Mouse (Mus musculus) cortical plate, adult 2 months (tissue): ENCODE data around the gene Olfr15. TPM values are rescaled to one million over a fixed set of nuclear protein-coding genes. Genes with fewer than 3 reads are reported as not detected.
"Not testable (repeated sequence)": the region's sequence is repeated elsewhere in the genome, so short reads cannot be mapped to it uniquely, and the experiment has no call there.

ENCODE experiments used
- H3K27ac ChIP-seq: fragments of 200-500 bp; 2 replicates; pipeline ENCODE4 v1.5.1; 2012; ENCODE audit warnings: low read length, control low read depth, inconsistent platforms; ENCODE audit not compliant: insufficient read depth
- H3K4me1 ChIP-seq: fragments of 200-500 bp; 2 replicates; pipeline ENCODE4 v1.6.1; 2011; ENCODE audit warnings: low read length; ENCODE audit not compliant: control insufficient read depth, insufficient read depth
- H3K4me3 ChIP-seq: fragments of 200-500 bp; 2 replicates; pipeline ENCODE4 v1.5.1; 2011; ENCODE audit warnings: mild to moderate bottlenecking, low read length, control low read depth; ENCODE audit not compliant: insufficient read depth
- CTCF ChIP-seq: fragments of 200-500 bp; IDR thresholded peaks from 2 replicates; pipeline ENCODE4 v1.5.1; 2011; ENCODE audit warnings: mild to moderate bottlenecking, control low read depth, low read length; ENCODE audit not compliant: insufficient read depth; ENCODE audit errors: extremely low read depth
- POLR2A ChIP-seq: fragments of 200-500 bp; IDR thresholded peaks from 2 replicates; pipeline ENCODE4 v1.6.1; 2011; ENCODE audit warnings: mild to moderate bottlenecking, low read length, control low read depth; ENCODE audit not compliant: insufficient read depth; ENCODE audit errors: extremely low read depth
- polyA plus RNA-seq: library from polyadenylated mRNA; depleted of rRNA; stranded (reverse); fragments of >200 nt; gene quantifications from 2 replicates; pipeline ENCODE4 v1.2.3, GENCODE M21; 2012; rRNA removed

Olfr15 gene
- not detected in 2 replicates for polyA plus RNA-seq

GRCm38 (mm10) chr16:3830588-3831109, at the start of gene Olfr15:
Gene Olfr15 (plus strand): TSS chr16:3830878.
- H3K27ac ChIP-seq = no peak within 1 kb of the TSS
- H3K4me1 ChIP-seq = no peaks in the 10 kb centered on the region
- TF ChIP-seq POLR2A = no peak
- TF ChIP-seq CTCF = no peak

DNA sequence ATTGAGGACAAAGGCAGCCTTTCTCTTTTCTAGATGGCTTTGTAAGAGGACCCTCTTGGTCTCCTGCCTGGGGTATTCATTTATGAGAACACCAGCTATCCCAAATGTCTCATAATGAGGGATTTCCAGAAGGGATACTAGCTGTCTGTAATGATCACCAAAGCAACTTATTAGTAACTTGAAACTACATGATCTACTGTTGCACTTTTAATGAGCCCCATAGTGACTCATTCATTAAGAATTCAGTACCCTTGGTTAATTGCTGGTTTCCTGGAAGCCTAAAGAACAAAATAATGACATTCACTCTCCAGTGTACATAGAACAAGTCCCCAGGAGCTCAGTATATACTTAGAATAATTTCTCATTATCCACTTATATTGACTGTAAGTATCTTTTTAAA, 49.4 kb upstream of the Olfr15 start:
- Histone ChIP-seq H3K4me3 (no peak overlapping the region), H3K27ac (no peak overlapping the region), H3K4me1 (no peaks in the 10 kb centered on the region)
- TF ChIP-seq CTCF (no peak), POLR2A (no peak)

More at GRCm38 (mm10) chr16:3830588-3831109, at the start of gene Olfr15:
- no peak within 1 kb of the TSS for H3K4me3 ChIP-seq

DNA sequence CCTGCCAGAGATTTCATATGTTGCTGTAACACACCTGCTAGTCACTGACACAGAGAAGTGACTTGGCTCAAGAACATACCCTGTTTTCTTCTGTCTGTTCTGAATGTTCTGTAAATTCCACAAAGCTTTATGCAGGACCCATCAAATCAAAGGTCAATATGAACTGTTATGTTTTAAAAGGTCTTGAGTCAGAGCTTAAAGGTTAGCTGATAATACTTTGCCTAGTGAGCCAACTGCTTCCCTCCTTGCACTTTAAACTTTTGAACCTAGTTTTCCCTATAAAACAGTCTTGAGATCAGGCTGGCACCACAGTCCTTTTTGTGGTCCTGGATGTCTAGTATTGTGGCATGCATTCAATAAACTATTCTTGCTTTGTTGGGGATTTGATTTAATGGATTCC, 42.3 kb upstream of the Olfr15 start:
- no peak for TF ChIP-seq CTCF
- no peak for TF ChIP-seq POLR2A
- no peak overlapping the region for H3K27ac ChIP-seq
- no peak overlapping the region for H3K4me3 ChIP-seq
- H3K4me1 ChIP-seq = no peaks in the 10 kb centered on the region

- Histone ChIP-seq H3K27ac (no peak overlapping the region), H3K4me3 (no peak overlapping the region), H3K4me1 (no peaks in the 10 kb centered on the region)
- TF ChIP-seq CTCF = no peak
- TF ChIP-seq POLR2A = no peak
Measured at GRCm38 (mm10) chr16:3808176-3808575, 22.5 kb upstream of the Olfr15 start.

- H3K4me3 ChIP-seq, H3K27ac ChIP-seq, H3K4me1 ChIP-seq: not testable (repeated sequence)
Measured at GRCm38 (mm10) chr16:3814667-3815066, 16.0 kb upstream of the Olfr15 start.

GRCm38 (mm10) chr16:3820202-3820601, 10.5 kb upstream of the Olfr15 start:
- no peak for TF ChIP-seq POLR2A
- TF ChIP-seq CTCF = no peak
- Histone ChIP-seq H3K4me1 (no peaks in the 10 kb centered on the region), H3K27ac (no peak overlapping the region), H3K4me3 (no peak overlapping the region)

DNA sequence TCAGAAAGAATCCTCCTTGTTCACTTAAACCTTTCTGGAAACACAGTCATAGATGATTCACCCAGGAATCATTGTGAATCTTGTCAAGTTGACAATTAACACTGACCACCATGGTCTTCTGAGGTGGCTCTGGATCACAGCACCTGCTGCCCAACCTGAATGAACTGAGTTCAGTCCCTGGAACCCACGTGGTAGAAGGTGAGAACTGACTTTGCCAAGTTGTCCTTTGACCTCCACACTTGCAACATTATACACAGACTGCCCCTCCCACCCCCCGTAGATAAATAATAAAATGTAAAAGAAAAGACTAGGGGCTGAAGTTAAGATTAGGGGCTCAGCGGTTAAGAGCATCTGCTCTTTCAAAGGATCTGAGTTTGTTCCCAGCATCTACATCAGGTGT, 2.7 kb upstream of the Olfr15 start:
- TF ChIP-seq POLR2A (no peak), CTCF (no peak)
- no peaks in the 10 kb centered on the region for H3K4me1 ChIP-seq

GRCm38 (mm10) chr16:3829727-3830126, 951 bp upstream of the Olfr15 start:
- H3K27ac ChIP-seq = no peak overlapping the region
- H3K4me1 ChIP-seq = no peaks in the 10 kb centered on the region
- no peak overlapping the region for H3K4me3 ChIP-seq
- no peak for TF ChIP-seq POLR2A
- TF ChIP-seq CTCF = no peak

More for the DNA sequence above, 2.7 kb upstream of the Olfr15 start:
- no peak overlapping the region for H3K4me3 ChIP-seq
- H3K27ac ChIP-seq = no peak overlapping the region

GRCm38 (mm10) chr16:3835461-3835860, 4.8 kb downstream of the Olfr15 start:
- TF ChIP-seq POLR2A (no peak), CTCF (no peak)
- Histone ChIP-seq H3K4me3 (no peak overlapping the region), H3K27ac (no peak overlapping the region), H3K4me1 (no peaks in the 10 kb centered on the region)

- Histone ChIP-seq H3K4me3 (no peak overlapping the region), H3K27ac (no peak overlapping the region), H3K4me1 (no peaks in the 10 kb centered on the region)
- TF ChIP-seq CTCF (peak; percentile 54), POLR2A (no peak)
Measured at GRCm38 (mm10) chr16:3839157-3839885, 8.6 kb downstream of the Olfr15 start.

- TF ChIP-seq POLR2A (no peak), CTCF (no peak)
- Histone ChIP-seq H3K4me1 (no peaks in the 10 kb centered on the region; the same call in 1 of the 2 replicates), H3K4me3 (no peak overlapping the region), H3K27ac (no peak overlapping the region)
Measured at GRCm38 (mm10) chr16:3842989-3843388, 12.3 kb downstream of the Olfr15 start.
